Mouse (Mus musculus) liver, adult 2 months (tissue): ENCODE data around the gene 1700019D03Rik. TPM values are rescaled to one million over a fixed set of nuclear protein-coding genes. Genes with fewer than 3 reads are reported as not detected.
A peak's percentile ranks its signal among the peaks of the same experiment; 100 is the strongest.

ENCODE experiments used
- DNase-seq: peaks from one replicate; pipeline ENCODE4 v3.0.0-alpha.2; 2011; ENCODE audit warnings: low read depth, low spot score; ENCODE audit errors: extremely low read depth
- H3K27ac ChIP-seq: fragments of 200-500 bp; replicated peaks from 2 replicates; pipeline ENCODE4 v1.5.1; 2012; ENCODE audit warnings: low read depth, mild to moderate bottlenecking, control low read depth, inconsistent platforms, low read length; ENCODE audit not compliant: insufficient read depth
- H3K27me3 ChIP-seq: fragments of 200-500 bp; 2 replicates; pipeline ENCODE4 v1.6.1; 2012; ENCODE audit warnings: mild to moderate bottlenecking, moderate library complexity, low read length, inconsistent platforms; ENCODE audit not compliant: control insufficient read depth, insufficient read depth
- H3K36me3 ChIP-seq: fragments of 200-500 bp; 2 replicates; pipeline ENCODE4 v1.6.1; 2012; ENCODE audit warnings: low read length, inconsistent platforms; ENCODE audit not compliant: control insufficient read depth, insufficient read depth
- H3K4me1 ChIP-seq: fragments of 200-500 bp; 2 replicates; pipeline ENCODE4 v1.6.1; 2011; ENCODE audit warnings: low read length; ENCODE audit not compliant: control insufficient read depth, insufficient read depth
- H3K4me3 ChIP-seq: fragments of 200-500 bp; 2 replicates; pipeline ENCODE4 v1.5.1; 2011; ENCODE audit warnings: low read depth, mild to moderate bottlenecking, control low read depth, low read length, moderate library complexity; ENCODE audit not compliant: insufficient read depth
- H3K79me2 ChIP-seq: fragments of 200-500 bp; 2 replicates; pipeline ENCODE4 v1.6.1; 2012; ENCODE audit warnings: inconsistent platforms, mild to moderate bottlenecking, low read length, moderate library complexity; ENCODE audit not compliant: control insufficient read depth, insufficient read depth
- H3K9ac ChIP-seq: fragments of 200-500 bp; 2 replicates; pipeline ENCODE4 v1.6.1; 2012; ENCODE audit warnings: low read depth, mild to moderate bottlenecking, control low read depth, inconsistent platforms, low read length
- CTCF ChIP-seq: fragments of 200-500 bp; IDR thresholded peaks from 2 replicates; pipeline ENCODE4 v1.5.1; 2011; ENCODE audit warnings: low read depth, low read length, control low read depth
- POLR2A ChIP-seq: fragments of 200-500 bp; IDR thresholded peaks from 2 replicates; pipeline ENCODE4 v1.6.1; 2011; ENCODE audit warnings: low read length, control low read depth; ENCODE audit not compliant: insufficient read depth; ENCODE audit errors: extremely low read depth
- WGBS: fragments of 180-500 bp; shearing (Covaris S2); methylation state at CpG from one replicate; pipeline ENCODE4 v1.1.7; 2018; 5-methylcytosine and 5-hydroxymethylcytosine counted together
- polyA plus RNA-seq: library from polyadenylated mRNA; depleted of rRNA; stranded (reverse); fragments of >200 nt; gene quantifications from 2 replicates; pipeline ENCODE4 v1.2.3, GENCODE M21; 2012
- total RNA-seq: library from RNA; depleted of rRNA; stranded (reverse); fragments of >200 nt; gene quantifications from 2 replicates; pipeline ENCODE4 v1.2.3, GENCODE M21; 2014

The 1700019D03Rik gene
- total and polyA plus RNA-seq, 2 experiments: not detected

DNA sequence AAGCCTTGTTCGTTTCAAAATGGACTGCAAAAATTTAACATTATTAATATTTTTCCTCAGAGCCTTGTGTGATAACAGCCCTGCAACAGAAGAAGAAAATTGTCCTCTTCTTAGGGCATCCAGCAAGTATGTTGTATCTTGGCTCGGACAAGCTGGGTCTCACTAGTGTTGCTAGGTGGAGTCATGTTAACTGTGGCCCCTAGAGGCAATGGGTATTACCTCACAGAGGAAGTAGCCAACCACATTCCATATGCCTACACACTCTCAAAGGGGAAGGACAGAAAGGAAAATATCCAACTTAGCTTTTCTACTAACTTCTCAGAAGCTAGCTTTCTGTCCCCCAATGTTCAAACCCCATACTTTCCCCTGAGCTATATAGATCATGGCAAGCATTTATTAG, 56.9 kb downstream of the 1700019D03Rik start:
- DNase-seq: no peak
- Histone ChIP-seq H3K4me1 (no peaks in the 10 kb centered on the region), H3K27ac (no peak overlapping the region), H3K36me3 (no peaks in the 10 kb centered on the region), H3K27me3 (no peaks in the 10 kb centered on the region), H3K4me3 (no peak overlapping the region), H3K79me2 (no peaks in the 10 kb centered on the region), H3K9ac (no peak overlapping the region)
- TF ChIP-seq POLR2A (no peak), CTCF (no peak)
- WGBS: 84% methylated on average over 2 of the region's 2 CpGs

- Histone ChIP-seq H3K9ac (no peak overlapping the region), H3K27me3 (no peaks in the 10 kb centered on the region), H3K4me1 (no peaks in the 10 kb centered on the region), H3K27ac (no peak overlapping the region), H3K36me3 (no peaks in the 10 kb centered on the region), H3K4me3 (no peak overlapping the region), H3K79me2 (no peaks in the 10 kb centered on the region)
- WGBS: 65% methylated on average over 6 of the region's 6 CpGs
- no peak for TF ChIP-seq POLR2A
- no peak for TF ChIP-seq CTCF
- no peak for DNase-seq
Observed at GRCm38 (mm10) chr1:52960191-52960590, 59.8 kb downstream of the 1700019D03Rik start.

DNA sequence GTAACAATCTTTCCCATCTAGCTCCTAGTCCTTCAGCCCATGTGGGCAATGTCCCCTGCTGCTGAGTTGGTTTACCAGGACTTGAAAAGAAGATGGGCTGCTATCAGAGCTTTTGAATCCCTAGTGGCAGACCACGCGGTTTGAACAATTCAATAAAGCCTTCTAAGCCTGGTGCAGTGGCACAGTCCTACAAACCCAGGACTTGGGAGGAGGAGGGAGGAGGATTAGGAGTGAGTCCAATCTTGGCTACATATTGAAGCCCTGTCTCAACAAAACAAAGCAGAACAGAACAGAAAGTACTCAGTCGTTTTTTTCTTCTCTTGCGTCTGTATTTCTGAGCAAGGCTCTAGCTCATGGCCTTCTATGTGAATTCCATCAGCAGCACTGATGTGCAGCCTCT, 63.2 kb downstream of the 1700019D03Rik start:
- H3K27ac ChIP-seq: no peak overlapping the region

DNA sequence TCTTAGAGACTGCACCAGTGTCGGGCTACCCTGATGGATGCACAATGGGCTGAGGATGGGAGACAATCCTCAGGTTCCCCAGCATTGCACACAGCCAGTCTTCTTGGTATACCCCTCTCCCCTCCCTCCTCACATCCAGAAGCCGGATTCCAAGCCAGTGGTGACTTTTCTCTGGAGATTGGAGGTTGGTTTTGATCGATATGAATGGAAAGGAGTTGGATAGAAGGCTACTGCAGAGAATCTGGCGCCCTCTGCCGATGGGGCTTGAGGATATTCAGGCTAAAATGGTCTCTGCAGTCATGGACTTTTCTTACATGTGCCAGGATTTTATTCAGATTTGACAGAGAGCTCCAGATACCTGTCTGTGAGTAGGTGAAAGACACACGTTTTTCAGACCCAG, 64.9 kb downstream of the 1700019D03Rik start:
- DNase-seq: peak; percentile 36
- H3K9ac ChIP-seq: no peak overlapping the region
- no peaks in the 10 kb centered on the region for H3K36me3 ChIP-seq
- H3K79me2 ChIP-seq: no peaks in the 10 kb centered on the region
- H3K4me1 ChIP-seq: peaks cover 6% of the 10 kb centered on the region
- peak; percentile 70; the same call in 1 of the 2 replicates for TF ChIP-seq CTCF
- TF ChIP-seq POLR2A: no peak
- no peak overlapping the region for H3K27ac ChIP-seq
- no peak overlapping the region for H3K4me3 ChIP-seq
- H3K27me3 ChIP-seq: peaks cover 7% of the 10 kb centered on the region
- 22% methylated on average over 6 of the region's 6 CpGs for WGBS

More for the DNA sequence above, 63.2 kb downstream of the 1700019D03Rik start:
- Histone ChIP-seq H3K27me3 (peaks cover 7% of the 10 kb centered on the region), H3K9ac (no peak overlapping the region), H3K4me1 (peaks cover 6% of the 10 kb centered on the region; the same call in 1 of the 2 replicates), H3K4me3 (no peak overlapping the region), H3K79me2 (no peaks in the 10 kb centered on the region), H3K36me3 (no peaks in the 10 kb centered on the region)
- WGBS: 69% methylated on average over 4 of the region's 4 CpGs
- DNase-seq: no peak
- TF ChIP-seq POLR2A (no peak), CTCF (no peak)

- Histone ChIP-seq H3K36me3 (no peaks in the 10 kb centered on the region), H3K4me1 (peaks cover 6% of the 10 kb centered on the region), H3K27me3 (peaks cover 7% of the 10 kb centered on the region), H3K79me2 (no peaks in the 10 kb centered on the region), H3K9ac (no peak overlapping the region), H3K4me3 (no peak overlapping the region), H3K27ac (no peak overlapping the region)
- TF ChIP-seq POLR2A (no peak), CTCF (no peak)
- no peak for DNase-seq
- 77% methylated on average over 2 of the region's 2 CpGs for WGBS
Observed at GRCm38 (mm10) chr1:52954456-52954855, 65.5 kb downstream of the 1700019D03Rik start.

DNA sequence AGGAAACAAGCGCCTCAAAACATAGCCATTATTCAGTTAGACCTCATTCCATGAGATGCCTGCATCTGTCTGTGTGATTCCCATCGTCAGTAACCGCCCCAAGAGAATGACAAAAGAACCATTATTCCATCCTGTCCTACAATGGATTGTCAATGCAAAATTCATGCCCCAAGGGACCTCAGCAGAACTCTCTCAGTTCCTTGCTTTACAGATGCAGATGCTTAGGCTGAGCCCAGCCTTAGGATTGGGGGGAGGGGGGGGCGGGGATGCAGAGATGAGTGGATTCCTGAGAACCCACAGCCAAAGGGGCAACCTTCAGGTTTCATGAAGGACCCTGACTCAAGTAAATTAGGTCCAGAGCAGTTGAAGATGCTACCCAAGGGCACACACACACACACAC, 66.4 kb downstream of the 1700019D03Rik start:
- Histone ChIP-seq H3K4me3 (no peak overlapping the region), H3K36me3 (no peaks in the 10 kb centered on the region), H3K27ac (no peak overlapping the region), H3K79me2 (no peaks in the 10 kb centered on the region), H3K9ac (no peak overlapping the region), H3K4me1 (peaks cover 6% of the 10 kb centered on the region), H3K27me3 (peaks cover 7% of the 10 kb centered on the region)
- no peak for DNase-seq
- TF ChIP-seq CTCF (no peak), POLR2A (no peak)
- 61% methylated on average over 4 of the region's 4 CpGs for WGBS
